Mouse (Mus musculus) layer of hippocampus, adult 2 months (tissue): ENCODE results near the gene 9130213A22Rik. TPM values are rescaled to one million over a fixed set of nuclear protein-coding genes. Genes with fewer than 3 reads are reported as not detected.

Experiments used
- DNase-seq, 2 experiments: peaks; one replicate each; pipeline ENCODE4 v3.0.0; 2022; ENCODE audit warnings: low spot score in 2 of 2
- H3K27ac ChIP-seq: fragments of 200-600 bp; 2 replicates; pipeline ENCODE4 v1.8.1; 2022
- H3K4me3 ChIP-seq: fragments of 200-600 bp; 2 replicates; pipeline ENCODE4 v1.8.1; 2022; ENCODE audit warnings: mild to moderate bottlenecking
- CTCF ChIP-seq: fragments of 200-600 bp; conservative IDR thresholded peaks from 2 replicates; pipeline ENCODE4 v1.8.1; 2022; ENCODE audit warnings: antibody characterized with exemption, mild to moderate bottlenecking, moderate library complexity
- total RNA-seq, 2 experiments: library from RNA; stranded (reverse); gene quantifications; 2 replicates each; pipeline ENCODE4 v1.2.3; 2021

Gene 9130213A22Rik
- total RNA-seq, 2 experiments from 2014 or later, result 1.4 to 1.5 TPM

DNA sequence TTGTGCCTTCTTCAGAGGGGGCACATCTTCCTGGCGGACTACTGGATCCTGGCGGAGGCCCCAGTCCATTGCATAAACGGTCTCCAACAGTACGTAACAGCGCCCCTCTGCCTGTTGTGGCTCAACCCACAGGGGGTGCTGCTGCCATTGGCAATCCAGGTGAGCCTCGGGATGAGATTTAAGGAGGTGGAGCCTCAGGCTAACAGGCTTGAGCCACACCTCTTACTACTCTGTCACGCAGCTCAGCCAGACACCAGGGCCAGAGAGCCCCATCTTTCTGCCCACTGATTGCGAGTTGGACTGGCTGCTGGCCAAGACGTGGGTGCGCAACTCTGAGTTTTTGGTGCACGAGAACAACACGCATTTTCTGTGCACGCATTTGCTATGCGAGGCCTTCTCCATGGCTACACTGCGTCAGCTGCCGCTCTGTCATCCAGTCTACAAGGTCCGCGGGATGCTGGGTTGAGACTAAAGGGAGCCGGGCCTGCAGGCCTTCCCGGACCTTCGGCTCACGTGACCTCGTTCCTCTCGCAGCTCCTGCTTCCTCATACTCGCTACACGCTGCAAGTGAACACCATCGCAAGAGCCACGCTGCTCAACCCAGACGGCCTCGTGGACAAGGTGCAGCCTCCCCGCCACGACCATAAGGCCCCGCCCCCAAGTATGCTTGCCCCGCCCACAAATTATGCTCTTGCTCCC lies 11.7 kb upstream of the 9130213A22Rik start:
- H3K4me3 ChIP-seq, result peak overlapping the region; percentile 62
- TF ChIP-seq CTCF, result peak; percentile 72
- peak overlapping the region; percentile 85 for H3K27ac ChIP-seq
- peak; percentile 85 to 89 for DNase-seq

DNA sequence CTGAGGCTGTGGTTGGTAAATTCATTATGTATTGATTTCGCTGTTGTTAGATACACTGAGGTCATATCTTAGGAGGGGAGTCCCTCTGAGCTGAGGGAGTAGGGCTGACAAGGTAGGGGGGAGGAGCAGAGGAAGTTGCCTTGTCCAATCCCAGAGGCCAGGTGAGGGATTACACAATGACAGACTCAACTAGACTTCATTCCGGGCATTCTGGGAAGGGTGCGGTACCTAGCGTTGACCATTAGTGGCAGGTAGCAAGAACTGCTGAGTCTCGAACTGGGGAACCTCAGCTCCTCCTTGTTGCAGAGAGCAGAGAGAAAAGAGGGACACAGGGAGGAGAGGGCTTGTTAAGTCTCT lies 11.2 kb upstream of the 9130213A22Rik start:
- Histone ChIP-seq H3K4me3 (peak overlapping the region; percentile 62), H3K27ac (peak overlapping the region; percentile 85)
- DNase-seq, result no peak
- TF ChIP-seq CTCF, result no peak

DNA sequence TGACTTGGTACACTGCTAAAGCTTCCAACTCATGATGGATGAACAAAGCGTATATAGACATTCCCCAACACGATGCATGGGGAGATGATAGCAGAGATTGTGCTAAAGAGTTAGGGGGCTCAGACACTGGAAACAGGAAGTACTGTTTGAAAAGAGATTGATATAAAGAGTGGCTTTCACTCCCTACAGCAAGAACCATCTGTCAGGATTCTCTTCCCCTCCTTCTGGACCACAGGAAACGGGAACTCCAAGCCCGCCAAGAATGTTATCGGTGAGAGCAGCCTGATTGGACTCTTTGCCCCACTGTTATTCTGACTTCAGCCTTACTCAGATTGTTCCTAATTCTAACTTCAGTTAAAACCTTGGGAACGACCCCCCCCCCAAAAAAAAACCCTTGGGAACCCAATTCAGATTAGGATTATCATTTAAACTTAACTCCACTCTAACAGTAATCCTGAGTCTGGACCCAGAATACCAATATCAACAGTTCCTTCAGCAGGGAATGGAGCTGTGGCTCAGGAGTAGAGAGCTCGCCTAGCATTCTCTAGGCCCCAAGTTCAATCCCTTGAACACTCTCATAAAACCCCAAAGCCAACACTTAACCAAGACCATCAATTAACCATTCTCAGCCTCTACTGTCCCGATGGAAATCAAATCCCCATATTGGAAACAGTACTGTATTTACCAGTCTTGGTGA lies 6.2 kb upstream of the 9130213A22Rik start:
- no peak for DNase-seq
- Histone ChIP-seq H3K27ac (no peak overlapping the region), H3K4me3 (no peak overlapping the region)
- no peak for TF ChIP-seq CTCF

DNA sequence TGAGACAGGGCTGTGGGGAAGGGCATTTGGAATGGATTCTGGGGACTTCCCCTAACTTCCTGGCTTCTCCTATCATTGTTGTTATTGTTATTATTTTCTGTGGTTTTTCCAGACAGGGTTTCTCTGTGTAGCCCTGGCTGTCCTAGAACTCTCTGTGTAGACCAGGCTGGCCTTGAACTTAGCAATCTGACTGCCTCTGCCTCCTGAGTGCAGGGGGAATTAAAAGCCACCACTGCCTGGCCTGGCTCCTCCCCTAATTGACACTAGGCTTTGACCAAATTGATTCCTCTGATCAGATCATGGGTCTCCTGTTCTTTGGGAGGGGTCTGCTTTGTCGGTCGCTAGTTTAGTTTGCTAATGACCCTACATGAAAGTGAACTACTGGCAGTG lies 4.3 kb upstream of the 9130213A22Rik start:
- Histone ChIP-seq H3K27ac (peak overlapping the region; percentile 90; the same call in 1 of the 2 replicates), H3K4me3 (no peak overlapping the region; the same call in 1 of the 2 replicates)
- no peak for DNase-seq
- TF ChIP-seq CTCF, result no peak

DNA sequence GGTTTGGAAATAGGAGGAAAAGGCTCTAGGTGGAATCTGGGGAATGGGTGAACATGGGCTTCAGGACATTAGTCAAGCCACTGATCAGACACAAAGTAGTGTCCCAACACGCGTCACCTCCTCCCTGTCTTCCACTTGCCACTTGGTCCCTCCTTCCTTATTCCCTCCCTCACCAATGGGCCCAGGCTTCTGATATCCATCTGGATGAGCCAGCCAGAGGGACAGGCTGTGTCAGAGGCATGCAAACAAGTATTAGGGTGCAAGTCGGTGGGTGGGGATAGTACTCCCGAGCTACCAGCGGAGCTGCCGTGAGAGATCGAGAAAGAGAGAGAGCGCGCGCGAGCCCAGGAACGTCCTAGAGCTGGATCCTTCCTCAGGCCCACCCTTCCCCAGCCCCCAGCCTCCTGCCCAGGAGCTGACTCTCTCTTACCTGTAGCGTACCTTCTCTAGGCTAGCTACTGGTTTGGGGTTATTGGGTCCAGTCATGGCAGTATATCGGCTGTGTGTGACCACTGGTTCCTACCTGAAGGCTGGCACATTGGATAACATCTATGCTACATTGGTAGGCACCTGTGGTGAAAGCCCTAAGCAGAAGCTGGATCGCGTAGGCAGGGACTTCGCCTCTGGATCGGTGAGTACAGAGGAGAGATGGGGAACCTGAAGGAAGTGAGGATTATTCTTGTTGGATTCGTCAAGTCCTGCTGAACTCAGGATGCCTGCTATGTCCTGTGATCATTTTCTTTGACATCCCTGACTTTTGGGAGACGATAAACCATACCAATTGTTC lies 3.7 kb upstream of the 9130213A22Rik start:
- no peak for DNase-seq
- no peak for TF ChIP-seq CTCF
- Histone ChIP-seq H3K4me3 (peak overlapping the region; percentile 72), H3K27ac (peak overlapping the region; percentile 90)

DNA sequence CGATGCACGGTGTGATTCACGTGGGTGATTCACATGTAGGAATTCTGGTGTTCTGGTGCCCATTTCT lies 3.3 kb upstream of the 9130213A22Rik start, which contains the start of gene Aloxe3:
Aloxe3 (plus strand) TSS at position 45 of the 67 bp plus-strand sequence.
- TF ChIP-seq CTCF, result no peak
- no peak for DNase-seq
- Histone ChIP-seq H3K4me3 (peak within 1 kb of the TSS; percentile 72), H3K27ac (peak within 1 kb of the TSS; percentile 90)

DNA sequence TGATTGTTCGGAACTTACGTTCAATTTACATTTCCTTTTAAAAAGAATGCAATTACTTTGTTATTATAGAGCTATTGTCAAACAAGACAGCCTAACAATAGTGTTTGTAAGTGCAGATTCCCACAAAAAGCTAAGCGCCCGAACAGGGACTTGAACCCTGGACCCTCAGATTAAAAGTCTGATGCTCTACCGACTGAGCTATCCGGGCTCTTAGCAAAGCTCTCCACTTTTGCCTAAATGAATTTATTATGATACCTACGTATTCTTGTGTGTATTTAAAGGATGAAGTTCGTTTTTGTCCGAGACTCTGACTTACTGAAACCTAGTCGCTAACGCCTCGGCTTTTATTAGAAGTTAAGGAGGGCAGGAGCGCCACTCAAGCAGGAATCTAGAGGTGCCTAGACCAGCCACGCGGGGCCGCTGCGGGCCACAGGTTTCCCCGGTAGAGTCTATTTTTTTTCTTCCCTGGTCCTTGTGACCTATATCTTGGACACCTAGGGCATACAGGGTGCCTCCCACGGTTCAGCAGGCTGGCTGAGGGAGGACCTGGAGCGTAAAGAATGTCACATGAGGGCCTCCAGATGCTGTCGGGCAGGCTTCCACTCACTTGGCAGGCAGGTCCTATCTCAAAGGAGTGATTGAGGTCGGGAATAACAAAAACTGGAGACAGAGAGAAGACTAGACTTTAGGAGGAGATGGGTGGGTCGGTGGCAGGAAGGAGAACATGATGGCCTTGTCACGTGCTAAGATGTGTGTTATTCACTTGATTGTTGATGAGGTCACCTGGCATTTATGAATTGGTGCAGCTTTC lies 2.9 kb upstream of the 9130213A22Rik start:
- Histone ChIP-seq H3K4me3 (peak overlapping the region; percentile 72), H3K27ac (peak overlapping the region; percentile 90)
- DNase-seq, result peak; percentile 82 to 83
- TF ChIP-seq CTCF, result peak; percentile 84

DNA sequence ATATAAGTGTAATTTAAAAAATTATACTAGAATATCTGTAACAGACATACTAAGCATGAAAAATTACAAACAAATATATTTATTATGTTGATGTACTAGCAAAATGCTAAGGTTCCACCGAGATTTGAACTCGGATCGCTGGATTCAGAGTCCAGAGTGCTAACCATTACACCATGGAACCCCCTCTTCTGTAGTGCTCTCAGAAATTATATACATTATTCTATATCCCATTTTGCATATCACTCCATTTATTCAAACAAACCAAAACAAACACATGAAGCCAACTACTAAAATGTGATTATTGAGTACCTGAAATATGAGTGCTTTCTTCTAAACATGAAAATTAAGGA lies 2.1 kb upstream of the 9130213A22Rik start:
- DNase-seq, result peak in 1 of 2 experiments; percentile 66
- Histone ChIP-seq H3K4me3 (peak overlapping the region; percentile 72), H3K27ac (peak overlapping the region; percentile 95; the same call in 1 of the 2 replicates)
- no peak for TF ChIP-seq CTCF

DNA sequence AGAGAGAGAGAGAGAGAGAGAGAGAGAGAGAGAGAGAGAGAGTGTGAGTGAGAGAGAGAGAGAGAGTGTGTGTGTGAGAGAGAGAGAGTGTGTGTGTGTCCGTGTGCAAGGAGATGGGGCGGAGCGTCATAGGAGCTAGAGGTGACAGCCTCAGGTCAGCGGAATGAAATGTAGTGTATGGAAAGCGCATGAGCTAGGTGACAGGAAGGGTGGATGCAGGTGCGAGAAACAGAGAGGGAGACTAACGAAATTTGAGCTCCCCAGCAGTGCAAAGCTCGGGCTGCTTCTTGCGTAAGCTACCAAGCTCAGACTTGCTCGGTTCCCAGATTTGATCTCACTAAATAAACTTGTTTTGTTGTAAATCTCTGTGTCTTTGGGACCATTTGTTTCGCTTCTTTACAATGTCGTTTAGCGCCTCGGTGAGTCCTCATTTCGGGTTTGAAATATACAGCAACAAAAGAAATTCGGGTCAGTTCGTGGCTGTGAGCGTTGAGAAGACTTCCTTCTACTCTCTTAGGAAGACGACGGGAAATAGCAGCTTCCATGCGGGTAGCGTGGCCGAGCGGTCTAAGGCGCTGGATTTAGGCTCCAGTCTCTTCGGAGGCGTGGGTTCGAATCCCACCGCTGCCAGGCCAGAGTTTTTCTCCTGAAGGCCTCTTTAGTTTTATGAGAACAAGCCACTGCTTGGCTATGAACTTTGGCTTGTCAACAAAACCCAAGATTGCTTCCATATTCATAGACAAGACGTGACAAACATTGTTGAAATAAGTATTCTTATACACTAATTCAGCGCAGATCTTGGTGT lies 1.5 kb upstream of the 9130213A22Rik start:
- Histone ChIP-seq H3K4me3 (peak overlapping the region; percentile 72), H3K27ac (peak overlapping the region; percentile 95)
- DNase-seq, result peak; percentile 92 to 93
- no peak for TF ChIP-seq CTCF

DNA sequence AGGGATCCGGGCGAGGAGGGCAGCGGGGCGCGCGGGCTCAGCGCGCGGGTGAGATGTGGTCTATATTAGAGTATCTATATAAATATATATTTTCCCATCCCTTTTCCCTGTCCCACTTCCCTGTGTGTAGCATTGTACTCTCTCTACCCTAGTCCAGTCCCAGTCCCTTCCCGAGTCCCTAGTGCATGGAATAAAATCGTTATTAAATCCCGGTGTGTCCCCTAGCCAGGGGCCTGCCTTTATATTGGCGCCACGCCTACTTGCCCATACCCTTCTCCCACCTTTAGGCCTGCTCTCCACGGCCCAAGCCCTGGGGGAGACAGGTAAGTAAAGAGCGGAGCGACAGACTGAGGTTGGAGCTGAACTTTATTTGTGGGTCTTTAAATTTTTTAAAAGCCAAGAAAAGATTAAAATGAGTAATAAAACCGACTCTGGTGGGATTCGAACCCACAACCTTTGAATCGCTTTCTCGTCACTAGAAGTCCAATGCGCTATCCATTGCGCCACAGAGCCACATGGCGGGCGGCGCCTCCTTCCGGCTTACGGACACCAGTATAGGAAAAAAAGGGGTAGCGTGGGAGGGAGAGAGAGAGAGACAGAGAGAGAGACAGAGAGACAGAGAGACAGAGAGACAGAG lies 785 bp upstream of the 9130213A22Rik start:
- Histone ChIP-seq H3K27ac (peak overlapping the region; percentile 95), H3K4me3 (peak overlapping the region; percentile 72)
- peak; percentile 93 to 97 for DNase-seq
- TF ChIP-seq CTCF, result peak; percentile 33

DNA sequence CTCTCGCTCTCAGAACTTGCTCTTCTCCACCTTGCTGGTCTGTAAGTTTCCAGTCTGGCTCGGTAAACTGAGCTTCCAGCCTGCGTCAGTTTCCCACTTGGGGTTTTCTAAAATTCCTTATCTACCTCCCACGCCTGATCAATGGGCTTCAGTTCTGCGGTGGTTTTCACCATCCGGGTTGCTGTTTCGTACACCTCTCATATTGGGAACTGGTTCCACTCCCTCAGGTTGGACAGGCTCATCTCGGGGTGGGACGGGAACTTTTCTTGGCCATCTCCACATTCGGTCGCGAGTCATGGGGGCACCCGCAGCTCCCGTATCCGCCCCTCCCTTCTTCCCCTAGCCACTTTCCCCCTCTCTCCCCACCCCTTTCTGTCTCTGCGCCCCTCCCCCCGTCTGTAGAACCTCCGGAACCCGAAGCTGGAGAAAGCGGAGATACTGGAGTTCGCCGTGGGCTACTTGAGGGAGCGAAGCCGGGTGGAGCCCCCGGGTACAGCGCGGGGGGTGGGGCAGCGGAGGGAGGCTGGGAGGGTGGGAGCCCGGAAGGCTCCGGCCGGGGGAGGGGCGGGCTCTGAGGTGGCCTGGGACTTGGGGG lies 551 bp downstream of the 9130213A22Rik start:
- H3K27ac ChIP-seq, result peak overlapping the region; percentile 95
- no peak for DNase-seq
- TF ChIP-seq CTCF, result no peak
- peak overlapping the region; percentile 72 for H3K4me3 ChIP-seq
